Mouse (Mus musculus): ENCODE results near the gene 4930442H23Rik. TPM values are rescaled to one million over a fixed set of nuclear protein-coding genes. Genes with fewer than 3 reads are reported as not detected.

Gene 4930442H23Rik
- total and polyA plus RNA-seq, 2 experiments from 2014 or later, result 0.26 TPM; not detected in 1

GRCm38 (mm10) chr10:81168521-81169244 is 15.0 kb downstream of the 4930442H23Rik start:
- H3K4me1 ChIP-seq (ENCODE audit: insufficient read depth, low read length), result peaks cover 12% of the 10 kb centered on the region; the same call in 1 of the 2 replicates

DNA sequence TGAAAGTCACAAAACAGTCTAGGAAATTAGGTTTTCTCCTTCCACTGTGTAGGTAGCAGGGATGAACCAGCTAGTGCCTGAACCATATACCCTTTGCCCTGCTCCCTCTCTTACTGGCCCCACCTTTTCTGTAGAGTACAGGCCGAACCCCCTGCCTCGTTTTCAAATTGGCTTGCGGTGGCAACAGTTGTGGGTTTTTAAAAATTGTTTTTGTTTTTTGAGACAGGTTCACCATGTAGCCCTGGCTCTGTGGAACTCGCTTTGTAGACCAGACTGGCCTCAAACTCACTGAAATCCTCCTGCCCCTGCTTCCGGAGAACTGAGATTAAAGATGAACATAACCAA is 15.6 kb downstream of the 4930442H23Rik start:
- ATAC-seq, result peak; percentile 48
- Histone ChIP-seq H3K9ac (replicated peaks; ENCODE audit: low read length) (peak overlapping the region; percentile 33; the same call in 1 of the 2 replicates), H3K4me1 (ENCODE audit: insufficient read depth, low read length) (peaks cover 12% of the 10 kb centered on the region; the same call in 1 of the 2 replicates), H3K4me3 (ENCODE audit: low read length) (peak overlapping the region; percentile 90), H3K27ac (peak overlapping the region; percentile 85; the same call in 1 of the 2 replicates), H3K4me2 (ENCODE audit: low read depth, low read length) (peak overlapping the region; percentile 86), H3K36me3 (ENCODE audit: insufficient read depth, low read length) (no peaks in the 10 kb centered on the region), H3K9me3 (ENCODE audit: low read length) (no peaks in the 10 kb centered on the region), H3K27me3 (ENCODE audit: insufficient read depth, low read length) (no peaks in the 10 kb centered on the region)
- WGBS, result 9% methylated on average over 5 of the region's 5 CpGs
- no peak for DNase-seq (ENCODE audit: low spot score)
- no peak for TF ChIP-seq CTCF (IDR thresholded peaks at IDR 0.05; ENCODE audit: low read depth)

More at GRCm38 (mm10) chr10:81168521-81169244, 15.0 kb downstream of the 4930442H23Rik start:
- H3K4me3 ChIP-seq (ENCODE audit: low read length), result peak overlapping the region; percentile 90
- no peak for TF ChIP-seq CTCF (IDR thresholded peaks at IDR 0.05; ENCODE audit: low read depth)
- H3K27me3 ChIP-seq (ENCODE audit: insufficient read depth, low read length), result no peaks in the 10 kb centered on the region
- DNase-seq (ENCODE audit: low spot score) (peak; percentile 88), ATAC-seq (peak; percentile 28)
- WGBS, result 5% methylated on average over 29 of the region's 29 CpGs
- H3K27ac ChIP-seq, result peak overlapping the region; percentile 85
- H3K9me3 ChIP-seq (ENCODE audit: low read length), result no peaks in the 10 kb centered on the region
- no peaks in the 10 kb centered on the region for H3K36me3 ChIP-seq (ENCODE audit: insufficient read depth, low read length)
- H3K4me2 ChIP-seq (ENCODE audit: low read depth, low read length), result peak overlapping the region; percentile 86
- peak overlapping the region; percentile 53 for H3K9ac ChIP-seq (replicated peaks; ENCODE audit: low read length)

- peak; percentile 91 for ATAC-seq
- under 1% methylated on average over 45 of the region's 64 CpGs for WGBS
- TF ChIP-seq CTCF (IDR thresholded peaks at IDR 0.05; ENCODE audit: low read depth), result no peak
These were observed 16.2 kb downstream of the 4930442H23Rik start, which contains the start of gene Pias4 for GRCm38 (mm10) chr10:81167200-81168086. Gene Pias4, minus strand, starts transcription at chr10:81167923.

GRCm38 (mm10) chr10:81165118-81165517 is 18.5 kb downstream of the 4930442H23Rik start:
- TF ChIP-seq CTCF (IDR thresholded peaks at IDR 0.05; ENCODE audit: low read depth), result no peak
- DNase-seq (ENCODE audit: low spot score) (no peak), ATAC-seq (no peak)
- Histone ChIP-seq H3K9me3 (ENCODE audit: low read length) (no peaks in the 10 kb centered on the region), H3K27ac (no peak overlapping the region), H3K4me1 (ENCODE audit: insufficient read depth, low read length) (peaks cover 12% of the 10 kb centered on the region; the same call in 1 of the 2 replicates), H3K4me2 (ENCODE audit: low read depth, low read length) (no peak overlapping the region), H3K36me3 (ENCODE audit: insufficient read depth, low read length) (peaks cover 26% of the 10 kb centered on the region), H3K27me3 (ENCODE audit: insufficient read depth, low read length) (no peaks in the 10 kb centered on the region), H3K9ac (replicated peaks; ENCODE audit: low read length) (no peak overlapping the region; the same call in 1 of the 2 replicates), H3K4me3 (ENCODE audit: low read length) (no peak overlapping the region)
- WGBS, result 69% methylated on average over 8 of the region's 8 CpGs

More at GRCm38 (mm10) chr10:81167200-81168086, 16.2 kb downstream of the 4930442H23Rik start, which contains the start of gene Pias4:
- Histone ChIP-seq H3K9me3 (ENCODE audit: low read length) (no peaks in the 10 kb centered on the region), H3K4me1 (ENCODE audit: insufficient read depth, low read length) (peaks cover 12% of the 10 kb centered on the region; the same call in 1 of the 2 replicates), H3K36me3 (ENCODE audit: insufficient read depth, low read length) (peaks cover 4% of the 10 kb centered on the region; the same call in 1 of the 2 replicates), H3K27me3 (ENCODE audit: insufficient read depth, low read length) (no peaks in the 10 kb centered on the region), H3K9ac (replicated peaks; ENCODE audit: low read length) (peak within 1 kb of the TSS; percentile 88), H3K4me2 (ENCODE audit: low read depth, low read length) (peak within 1 kb of the TSS; percentile 87), H3K27ac (peak within 1 kb of the TSS; percentile 85), H3K4me3 (ENCODE audit: low read length) (peak within 1 kb of the TSS; percentile 90)
- DNase-seq (ENCODE audit: low spot score), result peak; percentile 100

DNA sequence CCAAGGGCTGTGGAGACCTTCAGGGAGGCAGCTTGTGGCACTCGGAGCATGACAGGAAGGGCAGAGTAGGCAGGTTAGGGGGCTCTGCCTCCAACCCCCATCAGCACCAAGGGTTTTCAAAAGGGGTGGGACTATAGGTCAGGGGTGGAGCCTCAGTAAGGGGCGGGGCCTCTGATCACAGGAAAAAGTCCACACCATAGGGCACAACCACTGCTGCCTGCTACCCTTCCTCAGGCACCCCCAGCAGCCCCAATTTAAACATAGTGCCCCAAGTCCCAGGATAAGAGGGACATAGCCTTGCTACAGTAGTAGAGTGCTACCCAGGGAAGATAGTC is 21.4 kb downstream of the 4930442H23Rik start:
- no peak overlapping the region for H3K4me2 ChIP-seq (ENCODE audit: low read depth, low read length)
- peaks cover 40% of the 10 kb centered on the region for H3K36me3 ChIP-seq (ENCODE audit: insufficient read depth, low read length)
- H3K27ac ChIP-seq, result no peak overlapping the region

GRCm38 (mm10) chr10:81161602-81162317 is 21.9 kb downstream of the 4930442H23Rik start:
- Histone ChIP-seq H3K9me3 (ENCODE audit: low read length) (no peaks in the 10 kb centered on the region), H3K4me2 (ENCODE audit: low read depth, low read length) (no peak overlapping the region), H3K36me3 (ENCODE audit: insufficient read depth, low read length) (peaks cover 45% of the 10 kb centered on the region), H3K9ac (replicated peaks; ENCODE audit: low read length) (no peak overlapping the region), H3K27ac (no peak overlapping the region), H3K4me3 (ENCODE audit: low read length) (no peak overlapping the region), H3K27me3 (ENCODE audit: insufficient read depth, low read length) (no peaks in the 10 kb centered on the region), H3K4me1 (ENCODE audit: insufficient read depth, low read length) (peaks cover 3% of the 10 kb centered on the region; the same call in 1 of the 2 replicates)
- no peak for TF ChIP-seq CTCF (IDR thresholded peaks at IDR 0.05; ENCODE audit: low read depth)
- no peak for DNase-seq (ENCODE audit: low spot score)
- 82% methylated on average over 8 of the region's 8 CpGs for WGBS
- no peak for ATAC-seq

More for the DNA sequence above, 21.4 kb downstream of the 4930442H23Rik start:
- no peaks in the 10 kb centered on the region for H3K9me3 ChIP-seq (ENCODE audit: low read length)
- peaks cover 5% of the 10 kb centered on the region; the same call in 1 of the 2 replicates for H3K4me1 ChIP-seq (ENCODE audit: insufficient read depth, low read length)
- H3K4me3 ChIP-seq (ENCODE audit: low read length), result no peak overlapping the region
- DNase-seq (ENCODE audit: low spot score), result no peak
- no peak for TF ChIP-seq CTCF (IDR thresholded peaks at IDR 0.05; ENCODE audit: low read depth)
- H3K27me3 ChIP-seq (ENCODE audit: insufficient read depth, low read length), result no peaks in the 10 kb centered on the region
- 83% methylated on average over 2 of the region's 2 CpGs for WGBS
- H3K9ac ChIP-seq (replicated peaks; ENCODE audit: low read length), result no peak overlapping the region
- ATAC-seq, result no peak
